Mouse (Mus musculus): ENCODE measurements at regions not wholly inside any gene's neighbourhood (a gene's known extent, or its start where the extent isn't known, plus 50 kb on each side); places are given as distances from the start of the nearest gene placed in this dataset.
"Not testable (repeated sequence)": the region's sequence is repeated elsewhere in the genome, so short reads cannot be mapped to it uniquely, and the experiment has no call there.

DNA sequence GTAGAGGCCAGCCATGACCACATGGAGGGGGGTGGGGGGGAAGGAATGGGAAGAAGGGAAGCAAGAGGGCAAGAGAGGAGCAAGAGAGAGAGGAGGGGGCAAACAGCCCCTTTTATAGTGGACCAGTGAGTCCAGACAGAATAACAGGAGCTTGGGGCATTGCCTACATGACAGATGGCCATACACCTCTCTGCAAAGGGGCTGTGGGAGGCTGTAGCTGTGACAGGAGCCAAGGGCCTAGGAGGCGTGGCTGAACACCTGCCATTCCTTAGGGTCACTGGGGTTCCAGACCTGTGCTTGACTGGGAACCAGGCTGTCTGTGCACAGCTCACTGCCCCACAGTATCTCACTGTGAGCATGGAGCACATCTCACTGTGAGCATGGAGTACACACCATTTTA is 157.0 kb upstream of the Ipo5 start:
- DNase-seq (ENCODE audit: low spot score in 2 of 2), result no peak

DNA sequence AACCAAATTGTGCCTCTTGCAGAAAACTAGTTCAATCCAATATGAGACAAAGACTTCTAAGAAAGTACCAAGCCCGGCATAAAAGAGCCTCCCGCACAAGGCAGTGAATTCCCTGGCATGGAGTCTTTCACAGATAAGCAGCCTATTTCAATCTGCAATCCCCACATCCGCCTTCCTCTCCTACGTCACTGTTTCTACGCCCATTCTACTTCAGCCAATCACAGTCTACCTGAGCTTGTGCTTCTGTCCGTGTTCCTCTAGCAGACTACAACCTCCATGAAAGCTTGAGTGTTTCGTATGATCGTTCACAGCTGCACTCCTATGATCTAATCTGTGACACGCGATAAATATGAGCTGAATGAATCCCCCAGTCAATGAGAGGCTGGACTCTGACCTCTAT is 155.6 kb upstream of the Ipo5 start:
- no peak for DNase-seq (ENCODE audit: low spot score in 2 of 2)

DNA sequence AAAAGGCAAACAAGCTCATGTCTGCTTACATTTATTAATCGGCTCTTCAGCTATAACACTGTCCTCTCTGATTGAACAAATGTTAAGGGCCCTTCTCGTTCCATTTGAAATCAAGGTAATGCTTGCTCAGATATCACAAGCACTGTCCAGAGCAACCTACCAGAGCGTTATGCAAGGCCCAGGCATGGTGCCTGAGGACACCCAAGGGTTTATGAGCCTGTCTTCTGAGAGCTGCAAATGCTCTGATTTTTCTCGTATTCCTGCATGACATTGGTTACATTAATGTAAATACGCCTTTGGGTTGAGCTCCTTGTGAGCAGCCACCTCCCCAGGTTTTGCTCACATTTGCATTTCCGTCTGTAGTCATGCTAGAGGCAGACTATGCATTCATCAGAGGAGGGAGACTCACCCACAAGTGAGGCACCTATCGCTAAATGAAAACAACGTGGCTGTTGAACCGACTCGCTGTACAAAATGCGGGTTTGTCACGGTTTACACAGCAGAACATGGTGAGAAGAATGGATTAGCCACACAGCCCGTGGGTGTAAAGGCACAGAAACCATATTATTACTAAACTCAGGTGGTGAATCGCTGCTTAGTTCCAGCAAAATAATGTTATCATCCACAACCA is 152.7 kb upstream of the Ipo5 start:
- no peak for DNase-seq (ENCODE audit: low spot score in 2 of 2)

DNA sequence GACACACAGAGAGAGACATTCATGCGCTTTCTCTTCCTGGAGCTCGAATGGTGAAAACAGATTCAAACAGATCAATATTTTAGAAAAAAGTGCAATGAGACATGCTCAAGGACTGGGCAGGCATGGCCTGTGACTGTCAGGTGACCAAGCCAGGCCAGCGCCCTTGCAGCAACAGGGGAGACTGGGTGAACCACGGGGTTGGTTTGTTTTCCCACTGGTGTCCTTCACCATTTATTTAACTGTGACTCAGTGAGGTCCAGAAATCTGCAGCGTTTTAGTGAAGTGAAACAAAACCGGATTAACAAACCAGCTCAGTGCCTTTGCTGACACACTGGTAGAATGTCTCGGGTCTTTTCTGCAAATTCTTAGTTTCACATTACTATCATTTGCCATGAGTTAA is 148.9 kb upstream of the Ipo5 start:
- DNase-seq (ENCODE audit: low spot score in 2 of 2), result no peak

DNA sequence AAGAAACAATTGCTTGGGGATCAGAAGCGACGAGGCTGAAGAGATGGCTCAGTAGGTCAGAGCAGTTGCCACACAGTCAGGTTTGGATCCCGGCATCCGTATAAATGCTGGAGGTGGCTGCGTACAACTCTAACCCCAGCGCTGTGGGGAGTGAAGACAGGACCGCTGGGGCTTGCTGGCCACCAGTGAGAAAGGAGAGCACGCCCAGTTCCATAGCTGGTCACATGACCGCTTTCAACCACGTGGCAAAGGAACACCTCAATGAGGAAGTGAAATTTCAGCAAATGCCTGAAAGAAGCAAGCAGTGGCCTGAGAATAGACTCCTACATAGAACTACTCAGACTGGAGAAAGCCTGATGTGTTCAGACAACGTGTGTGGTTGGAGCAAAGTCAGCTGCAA is 148.3 kb upstream of the Ipo5 start:
- no peak for DNase-seq (ENCODE audit: low spot score in 2 of 2)

DNA sequence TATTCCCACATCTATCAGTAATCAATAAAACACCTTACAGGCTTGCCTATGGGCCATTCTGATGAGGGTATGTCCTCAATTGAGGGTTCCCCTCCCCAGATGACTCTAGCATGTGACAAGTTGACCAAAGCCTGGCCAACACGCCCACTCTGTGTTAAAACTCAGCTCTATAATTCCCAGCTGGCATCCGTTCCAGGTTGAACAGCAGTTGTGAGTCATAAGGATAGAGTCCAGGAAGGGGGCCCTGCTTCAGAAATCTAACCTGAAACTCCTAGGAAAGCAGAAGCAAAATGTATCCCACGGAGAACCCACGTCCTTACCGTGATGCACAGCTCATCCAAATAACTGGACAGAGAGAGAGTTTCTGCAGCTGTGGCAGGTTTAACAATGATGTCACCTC is 147.2 kb upstream of the Ipo5 start:
- DNase-seq (ENCODE audit: low spot score in 2 of 2), result no peak

DNA sequence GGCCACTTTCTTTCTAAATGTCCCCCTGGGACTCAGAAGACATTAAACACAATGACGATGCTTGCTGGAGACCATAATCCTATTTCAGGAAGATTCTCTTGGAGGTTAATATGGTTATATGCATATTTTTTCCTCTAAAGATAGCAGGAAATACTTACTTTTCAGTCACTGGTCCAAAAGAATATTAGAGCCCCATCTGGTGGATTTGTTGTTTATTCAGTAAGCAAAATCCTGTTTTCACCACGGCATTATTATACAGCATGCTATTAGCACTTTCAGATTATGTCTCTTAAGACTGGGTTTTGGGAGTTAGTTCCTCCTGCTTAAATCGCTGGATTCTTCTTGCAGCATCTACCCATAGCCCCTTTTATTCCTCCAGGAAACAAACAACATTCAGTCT is 146.6 kb upstream of the Ipo5 start:
- DNase-seq (ENCODE audit: low spot score in 2 of 2), result no peak

DNA sequence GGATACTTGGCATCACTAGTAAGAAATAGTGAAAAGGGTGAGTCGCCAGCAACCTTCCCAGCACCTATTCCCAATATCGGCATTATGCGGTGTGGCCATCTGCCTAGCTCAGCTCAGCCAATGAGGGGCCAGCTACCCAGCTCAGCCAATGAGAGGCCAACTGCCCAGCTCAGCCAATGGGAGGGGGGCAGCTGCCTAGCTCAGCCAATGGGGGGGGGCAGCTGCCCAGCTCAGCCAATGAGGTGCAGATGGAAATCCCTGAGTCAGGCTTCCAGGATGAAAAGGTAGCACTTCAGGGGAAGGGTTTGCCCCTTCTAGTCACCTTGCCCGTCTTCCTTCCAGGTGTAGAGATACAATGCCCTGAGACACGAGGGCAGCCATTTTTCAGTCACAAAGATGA is 144.6 kb upstream of the Ipo5 start:
- DNase-seq (ENCODE audit: low spot score in 2 of 2), result no peak

DNA sequence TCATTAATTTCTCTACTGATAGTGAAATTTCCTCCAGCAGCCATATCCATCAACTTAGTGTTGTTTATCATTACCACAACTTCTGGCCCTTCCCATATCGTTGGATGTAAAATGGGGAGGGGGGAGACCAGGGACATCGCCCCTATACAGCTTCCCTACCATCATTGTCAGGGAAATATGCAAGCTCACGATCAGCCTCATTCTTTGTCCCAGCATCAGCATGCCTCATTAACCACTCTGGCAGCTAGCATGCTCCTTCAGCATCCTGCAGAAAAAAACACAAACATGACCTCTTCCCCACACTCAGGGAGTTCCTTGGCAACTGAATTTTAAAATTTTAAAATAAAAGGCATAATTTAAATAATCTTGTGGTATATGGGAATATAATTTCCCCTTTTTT is 140.4 kb upstream of the Ipo5 start:
- no peak for DNase-seq (ENCODE audit: low spot score in 2 of 2)

DNA sequence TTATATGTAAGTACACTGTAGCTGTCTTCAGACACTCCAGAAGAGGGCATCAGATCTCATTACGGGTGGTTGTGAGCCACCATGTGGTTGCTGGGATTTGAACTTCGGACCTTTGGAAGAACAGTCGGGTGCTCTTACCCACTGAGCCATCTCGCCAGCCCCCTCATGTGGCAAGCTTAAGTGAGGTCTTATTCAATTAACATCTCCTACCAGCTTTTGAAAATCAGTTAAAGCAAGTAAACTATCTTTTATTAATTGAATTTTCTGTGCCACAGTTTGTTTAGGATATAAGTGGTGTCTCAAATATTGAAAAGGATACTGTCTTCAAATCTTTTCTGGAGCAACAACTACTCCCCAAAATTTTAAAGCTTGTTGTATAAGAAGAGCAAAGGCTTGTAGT is 138.0 kb upstream of the Ipo5 start:
- not testable (repeated sequence) for DNase-seq (ENCODE audit: low spot score in 2 of 2)

DNA sequence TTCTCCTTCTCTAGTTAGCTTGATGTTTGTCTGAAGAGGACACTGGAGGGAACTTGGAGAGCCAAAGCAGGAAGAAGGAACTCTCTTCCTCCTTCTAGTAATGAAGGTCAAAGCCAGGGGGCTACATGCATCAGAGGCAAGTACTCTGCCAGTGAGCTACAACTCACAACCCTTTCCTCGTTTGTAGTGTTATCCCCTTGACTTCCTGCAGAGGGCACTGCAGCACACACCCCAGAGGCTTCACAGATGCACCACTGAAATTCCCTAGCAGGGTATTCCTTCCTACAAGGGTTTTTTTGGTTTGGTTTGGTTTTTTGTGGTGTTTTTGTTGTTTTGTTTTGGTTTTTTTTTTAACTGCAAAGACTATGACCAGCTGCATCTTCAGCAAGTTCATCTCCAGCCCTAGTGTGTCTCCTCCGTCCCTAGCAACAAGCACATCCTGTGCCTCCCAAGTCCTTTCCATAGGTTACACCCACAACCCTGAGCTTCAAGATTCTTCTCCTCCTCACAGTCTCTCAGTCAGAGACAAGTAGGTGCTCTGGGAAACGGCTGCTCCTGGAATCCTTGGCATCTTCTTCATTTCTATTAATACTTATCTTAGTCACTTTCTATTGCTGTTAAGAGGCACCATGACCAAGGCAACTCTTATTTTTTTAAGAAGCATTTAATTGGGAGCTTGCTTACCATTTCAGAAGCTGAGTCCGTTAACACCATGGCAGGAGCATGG is 119.0 kb upstream of the Ipo5 start:
- DNase-seq (ENCODE audit: low spot score in 2 of 2), result no peak

DNA sequence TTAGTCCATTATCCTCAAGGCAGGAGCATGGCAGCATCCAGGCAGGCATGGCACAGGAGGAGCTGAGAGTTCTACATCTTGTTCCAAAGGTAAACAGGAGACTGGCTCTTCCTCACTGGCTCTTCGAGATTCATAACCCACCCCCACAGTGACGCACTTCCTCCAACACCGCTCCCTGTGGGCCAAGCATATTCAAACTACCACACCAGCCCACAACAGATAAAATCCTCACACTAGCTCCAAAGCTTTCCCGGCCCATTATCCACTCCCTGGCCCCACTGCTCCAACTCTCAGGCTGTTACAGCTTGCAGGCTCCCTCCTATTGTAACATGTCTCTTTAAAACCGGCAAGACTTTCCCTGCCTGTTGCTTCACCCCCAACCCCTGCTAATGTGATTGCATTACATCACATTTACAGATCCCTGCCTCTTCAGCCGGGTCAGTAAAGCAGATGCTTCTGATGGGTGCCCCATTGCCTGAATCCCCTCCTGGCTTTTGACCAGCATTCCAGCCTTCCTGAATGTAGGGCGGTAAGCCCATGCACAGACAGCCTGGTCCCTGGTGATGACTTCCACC is 113.0 kb upstream of the Ipo5 start:
- no peak for DNase-seq (ENCODE audit: low spot score in 2 of 2)

DNA sequence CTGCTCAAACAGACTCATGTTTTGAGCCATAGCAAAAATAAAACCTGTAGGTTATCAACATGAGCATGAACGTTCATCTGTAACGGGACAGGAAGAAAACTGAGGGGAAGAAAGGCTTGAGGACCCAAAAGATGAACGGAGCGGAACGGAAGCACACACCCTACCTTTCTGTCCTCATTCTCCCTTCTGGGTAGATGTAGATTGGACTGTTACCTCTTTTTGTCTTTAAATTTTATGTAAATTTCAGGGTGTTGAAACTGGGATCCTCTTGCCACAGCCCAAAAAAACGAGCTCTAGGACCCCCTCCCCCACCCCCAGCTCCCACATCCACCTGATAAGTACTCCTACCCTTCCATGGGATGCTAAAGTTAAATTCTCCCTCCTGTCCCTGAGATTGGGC is 107.8 kb upstream of the Ipo5 start:
- no peak for DNase-seq (ENCODE audit: low spot score in 2 of 2)

DNA sequence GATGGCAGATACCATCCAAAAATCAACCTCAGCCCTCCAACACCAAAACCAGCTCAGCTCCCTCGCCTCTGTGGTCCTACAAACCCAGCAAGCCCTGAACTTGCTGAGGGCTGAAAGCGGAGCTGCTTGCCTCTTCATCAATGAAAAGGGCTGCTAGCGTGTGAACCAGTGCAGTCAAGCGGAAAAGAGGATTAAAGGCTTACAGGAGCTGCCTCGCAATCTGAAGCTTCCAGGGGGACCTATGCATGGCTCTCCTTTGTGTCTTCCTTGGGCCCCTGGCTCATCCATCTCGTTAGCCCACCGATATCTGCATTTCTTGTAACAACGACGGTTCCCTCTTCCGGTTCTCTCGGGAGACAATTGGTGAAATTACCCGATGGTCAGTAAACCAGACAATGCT is 107.3 kb upstream of the Ipo5 start:
- DNase-seq (ENCODE audit: low spot score in 2 of 2), result peak in 1 of 2 experiments; percentile 52

DNA sequence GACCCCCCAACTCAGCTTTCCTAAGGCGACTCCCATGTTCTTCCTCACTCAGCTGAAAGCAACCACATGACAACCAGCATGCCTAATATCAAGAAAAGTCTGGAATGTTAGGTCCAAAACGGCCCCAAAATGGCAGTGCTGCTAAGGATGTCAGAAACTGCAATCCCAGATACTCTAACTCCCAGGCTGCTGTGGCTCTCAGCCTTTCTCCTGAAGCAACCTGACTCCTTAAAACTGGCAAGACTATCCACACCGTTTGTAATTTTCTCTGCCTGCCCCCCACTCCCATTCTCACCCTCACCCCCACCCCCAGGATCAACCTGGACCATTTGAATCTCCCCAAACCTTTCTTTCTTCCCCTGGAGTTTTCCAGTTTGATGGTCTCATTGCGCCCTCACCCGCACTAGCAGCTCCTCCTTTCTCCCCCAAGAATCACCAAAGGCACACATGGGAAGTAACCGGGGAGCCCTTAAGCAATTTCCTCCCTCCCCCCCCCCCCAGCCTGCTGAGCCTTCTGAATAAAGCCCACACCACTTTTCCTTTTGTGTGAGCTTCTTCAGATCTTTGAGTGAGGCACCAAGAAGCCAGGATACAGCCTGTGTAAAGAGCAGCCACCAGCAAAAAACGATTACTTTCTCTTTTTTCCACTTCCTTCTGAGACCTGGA is 106.7 kb upstream of the Ipo5 start:
- no peak for DNase-seq (ENCODE audit: low spot score in 2 of 2)

DNA sequence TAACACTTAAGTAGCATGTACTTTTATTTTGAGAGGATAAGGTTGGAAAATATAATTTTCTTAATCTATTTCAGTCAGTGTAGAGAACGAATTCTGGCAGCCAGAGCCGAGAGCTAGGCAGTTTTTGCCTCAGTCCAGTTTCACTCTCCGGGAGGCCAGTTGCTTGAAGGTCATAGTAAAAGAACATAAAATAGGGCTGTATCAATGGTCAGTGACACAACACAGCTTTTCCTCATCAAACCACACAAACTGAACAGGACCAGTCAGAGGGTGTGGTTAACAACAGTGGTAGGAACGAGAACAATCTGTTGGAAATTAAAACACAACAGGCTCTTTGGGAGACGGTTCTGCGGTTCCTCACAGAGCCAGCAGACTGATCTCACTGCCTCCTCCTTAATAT is 105.9 kb upstream of the Ipo5 start:
- DNase-seq (ENCODE audit: low spot score in 2 of 2), result no peak

DNA sequence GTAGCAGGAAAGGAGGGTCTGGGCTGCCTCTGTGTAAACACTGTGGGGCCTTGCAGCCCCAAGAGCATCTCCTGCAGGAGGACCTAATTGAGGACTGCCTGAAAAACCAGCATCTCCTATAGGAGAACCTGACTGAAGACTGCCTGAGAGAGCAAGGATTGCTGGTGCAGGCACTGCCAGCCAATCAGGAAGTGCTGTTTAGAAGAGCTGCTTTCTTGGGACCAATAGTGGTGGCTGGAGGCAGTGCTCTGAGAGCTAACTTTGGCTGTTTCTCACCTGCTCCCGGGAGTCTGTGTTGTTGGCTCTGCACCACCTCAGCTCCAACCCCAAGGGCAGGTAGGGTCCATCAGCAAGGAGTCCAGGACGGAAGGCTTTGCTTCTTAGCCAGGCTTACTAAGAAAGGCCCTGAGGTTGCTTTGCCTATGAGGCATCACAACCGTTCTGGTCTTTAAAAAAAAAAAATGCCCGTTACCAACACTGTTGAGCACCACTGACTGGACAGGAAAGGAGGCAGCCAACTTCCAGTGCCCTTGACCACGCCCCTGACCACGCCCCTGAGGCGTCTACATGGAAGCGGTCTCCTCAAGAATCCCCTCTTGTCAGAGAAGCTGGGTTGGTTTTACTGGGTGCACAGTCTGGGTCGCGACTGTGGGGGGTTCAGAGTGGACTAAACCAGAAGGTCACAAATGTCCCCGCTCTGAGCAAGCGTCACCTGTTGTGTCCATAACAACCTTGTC is 105.0 kb upstream of the Ipo5 start:
- DNase-seq (ENCODE audit: low spot score in 2 of 2), result not testable (repeated sequence)

DNA sequence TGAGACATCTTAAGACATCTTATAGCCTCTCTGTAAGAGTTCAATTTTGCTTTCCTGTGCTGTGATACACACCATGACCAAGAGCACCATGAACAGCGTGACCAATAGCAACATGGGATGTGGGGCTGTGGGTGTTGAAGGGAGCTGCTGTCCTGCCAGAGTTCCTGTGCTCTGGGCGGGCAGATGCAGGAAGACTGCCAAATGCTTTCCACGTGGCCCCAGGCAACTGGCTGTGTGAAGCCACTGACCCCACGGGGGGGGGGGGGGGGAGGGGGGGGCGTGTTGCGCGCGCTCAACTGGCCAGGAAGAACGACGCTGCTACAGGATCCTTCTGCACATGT is 104.5 kb upstream of the Ipo5 start:
- DNase-seq (ENCODE audit: low spot score in 2 of 2), result no peak

DNA sequence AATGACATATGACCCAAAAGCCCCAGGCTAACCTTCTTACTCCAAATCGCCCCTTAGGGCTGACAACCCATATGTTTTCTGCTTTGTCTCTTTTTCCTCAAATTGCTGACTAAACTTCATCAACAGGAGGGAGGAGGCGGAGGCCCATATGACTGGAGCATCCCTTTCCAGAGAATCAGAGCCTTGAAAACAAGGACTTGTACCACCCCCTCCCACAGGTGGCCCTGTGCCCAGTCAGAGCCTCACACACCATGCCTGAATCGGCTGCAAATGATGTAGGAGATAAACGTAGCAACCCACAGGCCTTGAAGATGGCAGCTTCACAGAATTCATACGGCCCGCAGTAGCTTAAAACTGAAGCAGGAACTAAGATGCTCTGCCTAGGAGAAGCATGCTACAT is 101.7 kb upstream of the Ipo5 start:
- no peak for DNase-seq (ENCODE audit: low spot score in 2 of 2)

DNA sequence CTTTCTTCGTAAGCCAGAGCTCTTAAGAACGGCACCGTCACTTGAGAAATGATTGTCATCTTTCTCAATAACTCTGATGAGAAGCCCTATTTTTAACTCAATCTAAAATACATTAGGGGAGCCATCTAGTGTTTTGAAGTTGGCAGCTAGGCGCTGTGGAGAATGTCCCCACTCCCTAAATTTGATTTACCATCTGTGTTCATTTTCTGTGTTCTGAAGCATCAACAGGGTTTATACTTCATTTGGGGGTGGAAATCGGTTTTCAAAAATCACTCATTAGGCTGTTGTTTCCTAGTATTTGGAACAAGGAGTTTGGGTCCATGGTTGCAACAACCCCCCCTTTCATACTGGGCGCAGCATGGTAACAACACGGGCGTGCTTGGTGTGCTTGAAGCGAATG is 97.1 kb upstream of the Ipo5 start:
- no peak for DNase-seq (ENCODE audit: low spot score in 2 of 2)

DNA sequence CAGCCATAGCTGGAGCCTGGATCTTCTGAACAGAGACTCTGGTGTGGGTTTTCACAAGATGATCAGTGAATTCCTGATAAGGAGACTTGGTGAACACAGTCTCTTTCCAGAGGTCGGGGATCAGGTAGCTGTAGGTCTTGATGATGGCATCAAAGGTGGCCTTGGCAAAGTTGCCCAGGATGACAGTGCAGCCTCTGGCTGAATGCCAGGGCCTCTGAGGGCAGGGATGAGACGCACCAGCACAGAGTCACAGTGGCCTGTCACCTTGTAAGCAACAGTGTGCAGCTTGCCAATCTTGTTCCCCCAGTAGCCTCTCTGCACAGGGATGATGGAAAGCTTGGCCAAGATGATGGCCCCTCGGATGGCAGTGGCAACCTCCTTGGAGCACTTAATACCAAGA is 95.9 kb upstream of the Ipo5 start:
- DNase-seq (ENCODE audit: low spot score in 2 of 2), result not testable (repeated sequence)

DNA sequence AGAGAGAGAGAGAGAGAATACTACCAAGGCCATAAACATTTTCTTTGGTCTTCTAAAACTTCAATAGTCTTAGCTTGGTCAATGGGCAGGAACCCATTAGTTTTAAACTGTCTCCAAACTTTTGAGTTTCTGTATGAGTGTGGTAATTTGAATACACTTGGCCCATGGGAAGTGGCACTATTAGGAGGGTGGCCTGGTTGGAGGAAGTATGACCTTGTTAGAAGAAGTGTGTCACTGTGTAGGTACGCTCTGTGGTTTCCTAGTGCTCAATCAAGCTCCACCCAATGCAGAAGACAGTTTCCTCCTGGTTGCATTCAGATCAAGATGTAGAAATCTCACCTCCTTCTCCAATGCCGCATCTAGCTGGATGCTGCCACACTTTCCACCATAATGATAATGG is 94.5 kb upstream of the Ipo5 start:
- no peak for DNase-seq (ENCODE audit: low spot score in 2 of 2)

All from cerebellum, postnatal 4 days (tissue).